Mouse (Mus musculus) liver, embryonic 16.5 days (tissue): ENCODE measurements around the gene Plxnc1. TPM values are rescaled to one million over a fixed set of nuclear protein-coding genes. Genes with fewer than 3 reads are reported as not detected.

Experiments used
- ATAC-seq: fragments of 200-750 bp; cut with Nextera tagmentation; 2 replicates; pipeline ENCODE4 v1.8.0; 2017; ENCODE audit warnings: low read depth, mild to moderate bottlenecking, moderate number of reproducible peaks, moderate library complexity
- H3K27ac ChIP-seq: fragments of 300-500 bp; sonication (generic); 2 replicates; pipeline ENCODE4 v1.5.1; 2014; ENCODE audit warnings: mild to moderate bottlenecking, low read length
- H3K27me3 ChIP-seq: fragments of 300-500 bp; sonication (generic); 2 replicates; pipeline ENCODE4 v1.6.1; 2014; ENCODE audit warnings: low read depth, low read length, mixed read lengths; ENCODE audit not compliant: control insufficient read depth, insufficient read depth
- H3K36me3 ChIP-seq: fragments of 300-500 bp; sonication (generic); 2 replicates; pipeline ENCODE4 v1.6.1; 2014; ENCODE audit warnings: mild to moderate bottlenecking; ENCODE audit not compliant: control insufficient read depth, insufficient read depth
- H3K4me1 ChIP-seq: fragments of 300-500 bp; sonication (generic); 2 replicates; pipeline ENCODE4 v1.6.1; 2014; ENCODE audit warnings: low read depth, low read length, mixed read lengths; ENCODE audit not compliant: control insufficient read depth
- H3K4me2 ChIP-seq: fragments of 300-500 bp; sonication (generic); 2 replicates; pipeline ENCODE4 v1.6.1; 2014; ENCODE audit warnings: low read depth, low read length, mixed read lengths
- H3K4me3 ChIP-seq: fragments of 300-500 bp; sonication (generic); 2 replicates; pipeline ENCODE4 v1.5.1; 2014; ENCODE audit warnings: low read depth, mild to moderate bottlenecking, low read length
- H3K9ac ChIP-seq: fragments of 300-500 bp; sonication (generic); 2 replicates; pipeline ENCODE4 v1.6.1; 2014; ENCODE audit warnings: low read depth, low read length
- H3K9me3 ChIP-seq: fragments of 300-500 bp; sonication (generic); replicated peaks from 2 replicates; pipeline ENCODE4 v1.6.1; 2016; ENCODE audit warnings: low read length; ENCODE audit not compliant: control insufficient read depth
- WGBS: fragments of 180-500 bp; shearing (Covaris S2); extraction: QIAGEN DNeasy Blood & Tissue Kit; methylation state at CpG from one replicate; pipeline ENCODE4 v1.1.7; 2014; ENCODE audit not compliant: insufficient replicate concordance; 5-methylcytosine and 5-hydroxymethylcytosine counted together
- polyA plus RNA-seq: library from polyadenylated mRNA; unstranded; fragments of >200 nt; fragmentation: Nextera tagmentation; extraction: Ambion mirVana; gene quantifications from 2 replicates; pipeline ENCODE4 v1.2.1, GENCODE M21; 2015

Gene Plxnc1
- polyA plus RNA-seq, 1 experiment from 2014 or later = 1.5 TPM

- 80% methylated on average over 3 of the region's 3 CpGs for WGBS
- H3K9ac ChIP-seq = no peak overlapping the region
- H3K27me3 ChIP-seq = no peaks in the 10 kb centered on the region
- H3K27ac ChIP-seq = no peak overlapping the region
- no peaks in the 10 kb centered on the region for H3K9me3 ChIP-seq
- H3K4me3 ChIP-seq = no peak overlapping the region
- H3K4me2 ChIP-seq = no peak overlapping the region
- ATAC-seq = no peak
- no peaks in the 10 kb centered on the region for H3K36me3 ChIP-seq
- H3K4me1 ChIP-seq = no peaks in the 10 kb centered on the region; the same call in 1 of the 2 replicates
Measured at GRCm38 (mm10) chr10:94895876-94896275, 48.8 kb downstream of the Plxnc1 start.

- ATAC-seq = no peak
- no peak overlapping the region for H3K4me3 ChIP-seq
- H3K27ac ChIP-seq = no peak overlapping the region
- no peaks in the 10 kb centered on the region for H3K4me1 ChIP-seq
- H3K36me3 ChIP-seq = no peaks in the 10 kb centered on the region
- H3K9ac ChIP-seq = no peak overlapping the region
- H3K4me2 ChIP-seq = no peak overlapping the region
- no peaks in the 10 kb centered on the region for H3K27me3 ChIP-seq
- 79% methylated on average over 4 of the region's 4 CpGs for WGBS
- H3K9me3 ChIP-seq = no peaks in the 10 kb centered on the region
Measured at GRCm38 (mm10) chr10:94889735-94890134, 54.9 kb downstream of the Plxnc1 start.

GRCm38 (mm10) chr10:94883216-94883615 is 61.4 kb downstream of the Plxnc1 start:
- Histone ChIP-seq H3K4me2 (no peak overlapping the region), H3K4me3 (no peak overlapping the region), H3K4me1 (no peaks in the 10 kb centered on the region), H3K27ac (no peak overlapping the region), H3K36me3 (no peaks in the 10 kb centered on the region), H3K9me3 (no peaks in the 10 kb centered on the region), H3K27me3 (no peaks in the 10 kb centered on the region), H3K9ac (no peak overlapping the region)
- no peak for ATAC-seq
- 72% methylated on average over 6 of the region's 6 CpGs for WGBS

GRCm38 (mm10) chr10:94871506-94871905 is 73.1 kb downstream of the Plxnc1 start:
- Histone ChIP-seq H3K4me1 (no peaks in the 10 kb centered on the region), H3K4me3 (no peak overlapping the region), H3K27ac (no peak overlapping the region), H3K9me3 (no peaks in the 10 kb centered on the region), H3K27me3 (no peaks in the 10 kb centered on the region), H3K9ac (no peak overlapping the region), H3K4me2 (no peak overlapping the region), H3K36me3 (no peaks in the 10 kb centered on the region)
- ATAC-seq = no peak
- whole genome bisulfite sequencing = 27% methylated on average over 5 of the region's 5 CpGs

- Histone ChIP-seq H3K36me3 (no peaks in the 10 kb centered on the region), H3K9me3 (no peaks in the 10 kb centered on the region), H3K27ac (no peak overlapping the region), H3K27me3 (no peaks in the 10 kb centered on the region), H3K9ac (no peak overlapping the region), H3K4me2 (no peak overlapping the region), H3K4me3 (no peak overlapping the region), H3K4me1 (no peaks in the 10 kb centered on the region)
- 80% methylated on average over 7 of the region's 7 CpGs for WGBS
- no peak for ATAC-seq
Measured at GRCm38 (mm10) chr10:94871102-94871501, 73.5 kb downstream of the Plxnc1 start.

GRCm38 (mm10) chr10:94866995-94867856 is 77.4 kb downstream of the Plxnc1 start:
- H3K4me3 ChIP-seq = no peak overlapping the region
- no peak overlapping the region for H3K9ac ChIP-seq
- no peaks in the 10 kb centered on the region for H3K27me3 ChIP-seq
- no peaks in the 10 kb centered on the region for H3K9me3 ChIP-seq
- no peak overlapping the region for H3K4me2 ChIP-seq
- 76% methylated on average over 12 of the region's 12 CpGs for WGBS
- H3K4me1 ChIP-seq = no peaks in the 10 kb centered on the region
- H3K27ac ChIP-seq = no peak overlapping the region
- H3K36me3 ChIP-seq = no peaks in the 10 kb centered on the region
- ATAC-seq = no peak

- H3K9ac ChIP-seq = no peak overlapping the region
- no peak overlapping the region for H3K4me3 ChIP-seq
- no peak overlapping the region for H3K4me2 ChIP-seq
- no peaks in the 10 kb centered on the region for H3K27me3 ChIP-seq
- H3K27ac ChIP-seq = no peak overlapping the region
- WGBS = 49% methylated on average over 9 of the region's 9 CpGs
- no peaks in the 10 kb centered on the region for H3K4me1 ChIP-seq
- ATAC-seq = no peak
- H3K9me3 ChIP-seq = no peaks in the 10 kb centered on the region
- no peaks in the 10 kb centered on the region for H3K36me3 ChIP-seq
Measured at GRCm38 (mm10) chr10:94865206-94865605, 79.4 kb downstream of the Plxnc1 start.

- Histone ChIP-seq H3K27me3 (no peaks in the 10 kb centered on the region), H3K4me3 (no peak overlapping the region), H3K27ac (no peak overlapping the region), H3K36me3 (no peaks in the 10 kb centered on the region), H3K9ac (no peak overlapping the region), H3K4me1 (no peaks in the 10 kb centered on the region), H3K9me3 (no peaks in the 10 kb centered on the region), H3K4me2 (no peak overlapping the region)
- no peak for ATAC-seq
- WGBS = 75% methylated on average over 9 of the region's 9 CpGs
Measured at GRCm38 (mm10) chr10:94864199-94864928, 80.3 kb downstream of the Plxnc1 start.

- no peak for ATAC-seq
- H3K36me3 ChIP-seq = no peaks in the 10 kb centered on the region
- no peak overlapping the region for H3K27ac ChIP-seq
- peaks cover 7% of the 10 kb centered on the region for H3K4me1 ChIP-seq
- no peaks in the 10 kb centered on the region for H3K9me3 ChIP-seq
- no peaks in the 10 kb centered on the region for H3K27me3 ChIP-seq
- H3K4me2 ChIP-seq = no peak overlapping the region
- H3K9ac ChIP-seq = no peak overlapping the region
- H3K4me3 ChIP-seq = no peak overlapping the region
- WGBS = 72% methylated on average over 9 of the region's 9 CpGs
Measured at GRCm38 (mm10) chr10:94863251-94863650, 81.4 kb downstream of the Plxnc1 start.
